Mouse (Mus musculus) lung, embryonic 14.5 days (tissue): Measurements from ENCODE around the gene Shf. TPM values are rescaled to one million over a fixed set of nuclear protein-coding genes. Genes with fewer than 3 reads are reported as not detected.
"Not testable (repeated sequence)": the region's sequence is repeated elsewhere in the genome, so short reads cannot be mapped to it uniquely, and the experiment has no call there.

Source experiments
- ATAC-seq: fragments of 200-750 bp; cut with Nextera tagmentation; 2 replicates; pipeline ENCODE4 v1.8.0; 2017; ENCODE audit warnings: mild to moderate bottlenecking, moderate TSS enrichment, moderate library complexity; ENCODE audit not compliant: insufficient read depth
- DNase-seq: peaks from one replicate; pipeline ENCODE4 v3.0.0-alpha.2; 2015
- H3K27ac ChIP-seq: fragments of 300-500 bp; sonication (generic); 2 replicates; pipeline ENCODE4 v1.5.1; 2014; ENCODE audit warnings: low read depth, mild to moderate bottlenecking, moderate library complexity
- H3K27me3 ChIP-seq: fragments of 300-500 bp; sonication (generic); 2 replicates; pipeline ENCODE4 v1.6.1; 2014; ENCODE audit warnings: low read length, control low read depth; ENCODE audit not compliant: insufficient read depth
- H3K36me3 ChIP-seq: fragments of 300-500 bp; sonication (generic); 2 replicates; pipeline ENCODE4 v1.6.1; 2014; ENCODE audit warnings: control low read depth; ENCODE audit not compliant: insufficient read depth
- H3K4me1 ChIP-seq: fragments of 300-500 bp; sonication (generic); 2 replicates; pipeline ENCODE4 v1.6.1; 2014; ENCODE audit warnings: antibody characterized with exemption, control low read depth; ENCODE audit not compliant: insufficient read depth
- H3K4me2 ChIP-seq: fragments of 300-500 bp; sonication (generic); 2 replicates; pipeline ENCODE4 v1.6.1; 2014; ENCODE audit warnings: mild to moderate bottlenecking
- H3K4me3 ChIP-seq: fragments of 300-500 bp; sonication (generic); 2 replicates; pipeline ENCODE4 v1.5.1; 2014; ENCODE audit warnings: low read depth, low read length
- H3K9ac ChIP-seq: fragments of 300-500 bp; sonication (generic); 2 replicates; pipeline ENCODE4 v1.6.1; 2014
- H3K9me3 ChIP-seq: fragments of 300-500 bp; sonication (generic); 2 replicates; pipeline ENCODE4 v1.6.1; 2016; ENCODE audit warnings: low read depth, low read length, control low read depth
- CTCF ChIP-seq: IDR thresholded peaks from 2 replicates; pipeline ENCODE4 v1.5.1; 2016; ENCODE audit warnings: antibody characterized with exemption, low read depth
- WGBS: fragments of 180-500 bp; shearing (Covaris S2); extraction: QIAGEN DNeasy Blood & Tissue Kit; methylation state at CpG from one replicate; pipeline ENCODE4 v1.1.7; 2014; 5-methylcytosine and 5-hydroxymethylcytosine counted together
- polyA plus RNA-seq: library from polyadenylated mRNA; unstranded; fragments of >200 nt; fragmentation: Nextera tagmentation; extraction: Ambion mirVana; gene quantifications from 2 replicates; pipeline ENCODE4 v1.2.1, GENCODE M21; 2014

The Shf gene
- 3.7 and 5.1 TPM in 2 replicates for polyA plus RNA-seq

DNA sequence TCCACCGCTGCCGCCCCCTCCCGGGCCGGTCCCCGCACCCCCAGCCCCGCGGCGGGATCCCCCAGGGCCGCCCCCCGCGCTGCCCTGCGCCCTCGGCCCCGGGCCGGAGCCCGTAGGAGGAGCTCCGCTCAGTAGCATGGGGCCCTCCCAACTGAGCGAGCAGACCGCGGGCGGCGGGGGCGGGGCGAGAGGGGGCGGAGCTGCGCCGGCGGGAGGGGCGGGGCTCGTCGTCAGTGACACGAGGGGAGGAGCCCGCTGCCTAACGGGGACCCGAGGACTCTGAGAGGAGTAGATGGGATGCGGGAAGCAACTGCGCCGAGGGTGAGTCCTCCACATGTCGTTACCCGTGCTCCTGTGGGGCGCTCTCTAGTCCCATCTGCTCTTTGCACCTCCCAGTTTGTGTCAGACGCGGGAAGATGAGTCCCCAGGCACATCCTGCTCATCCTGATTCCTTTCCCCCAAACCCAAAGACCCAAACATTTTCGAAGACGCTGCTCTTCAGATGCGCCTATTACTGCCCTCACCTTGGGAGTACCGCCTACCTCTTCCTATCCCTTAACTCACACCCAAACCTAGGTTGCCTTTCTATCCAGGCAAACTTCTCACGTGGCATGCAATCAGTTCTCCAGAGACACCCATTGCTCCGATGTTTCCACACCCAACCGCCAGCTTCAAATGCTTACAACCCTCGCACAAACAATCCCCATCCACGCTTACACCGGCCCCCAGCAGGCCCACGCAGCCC lies at the start of gene Shf:
TSS of gene Shf (minus strand) at position 168 of the 745 bp plus-strand sequence.
- Histone ChIP-seq H3K9ac (peak within 1 kb of the TSS; percentile 84), H3K4me1 (peaks cover 12% of the 10 kb centered on the region), H3K4me3 (peak within 1 kb of the TSS; percentile 84), H3K36me3 (no peaks in the 10 kb centered on the region), H3K27me3 (no peaks in the 10 kb centered on the region), H3K27ac (peak within 1 kb of the TSS; percentile 46; the same call in 1 of the 2 replicates), H3K4me2 (peak within 1 kb of the TSS; percentile 88), H3K9me3 (no peaks in the 10 kb centered on the region)
- no peak for TF ChIP-seq CTCF
- DNase-seq (peak; percentile 87), ATAC-seq (peak; percentile 95)
- WGBS, result 1% methylated on average over 46 of the region's 54 CpGs

- DNase-seq (no peak), ATAC-seq (no peak)
- Histone ChIP-seq H3K4me2 (no peak overlapping the region), H3K9ac (no peak overlapping the region), H3K36me3 (no peaks in the 10 kb centered on the region), H3K4me1 (no peaks in the 10 kb centered on the region), H3K9me3 (no peaks in the 10 kb centered on the region), H3K4me3 (no peak overlapping the region), H3K27me3 (no peaks in the 10 kb centered on the region), H3K27ac (no peak overlapping the region)
- TF ChIP-seq CTCF, result no peak
- WGBS, result 74% methylated on average over 7 of the region's 7 CpGs
These were observed 40.0 kb upstream of the Shf start for GRCm38 (mm10) chr2:122408928-122409327.

- Histone ChIP-seq H3K27ac (no peak overlapping the region), H3K9ac (no peak overlapping the region), H3K9me3 (no peaks in the 10 kb centered on the region), H3K4me2 (no peak overlapping the region), H3K4me1 (no peaks in the 10 kb centered on the region), H3K27me3 (no peaks in the 10 kb centered on the region), H3K36me3 (no peaks in the 10 kb centered on the region), H3K4me3 (no peak overlapping the region)
- TF ChIP-seq CTCF, result no peak
- WGBS, result 82% methylated on average over 2 of the region's 2 CpGs
- no peak for ATAC-seq
- DNase-seq, result no peak
These were observed 38.6 kb upstream of the Shf start for GRCm38 (mm10) chr2:122407607-122408006.

- no peak overlapping the region for H3K4me2 ChIP-seq
- no peak for TF ChIP-seq CTCF
- no peaks in the 10 kb centered on the region for H3K4me1 ChIP-seq
- H3K27ac ChIP-seq, result no peak overlapping the region
- H3K36me3 ChIP-seq, result no peaks in the 10 kb centered on the region
- H3K9me3 ChIP-seq, result no peaks in the 10 kb centered on the region
- H3K27me3 ChIP-seq, result no peaks in the 10 kb centered on the region
- H3K9ac ChIP-seq, result no peak overlapping the region
- DNase-seq (no peak), ATAC-seq (no peak)
- no peak overlapping the region for H3K4me3 ChIP-seq
- WGBS, result 82% methylated on average over 1 of the region's 1 CpGs
These were observed 27.2 kb upstream of the Shf start for GRCm38 (mm10) chr2:122396150-122396549.

DNA sequence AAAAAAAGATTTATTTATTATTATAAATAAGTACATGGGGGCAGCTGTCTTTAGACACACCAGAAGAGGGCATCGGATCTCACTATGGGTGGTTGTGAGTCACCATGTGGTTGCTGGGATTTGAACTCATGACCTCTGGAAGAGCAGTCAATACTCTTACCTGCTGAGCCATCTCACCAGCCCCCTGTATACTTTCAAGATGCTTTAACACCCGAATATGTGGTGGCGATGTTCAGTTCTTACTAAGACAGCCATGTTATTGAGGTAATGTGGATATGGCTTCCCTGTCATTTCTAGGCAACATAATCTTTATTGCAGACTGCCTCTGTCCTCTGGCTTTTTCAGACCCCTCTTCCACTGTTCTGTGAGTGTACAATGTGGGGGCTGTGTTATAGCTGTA lies 18.2 kb upstream of the Shf start:
- WGBS, result 86% methylated on average over 3 of the region's 3 CpGs
- not testable (repeated sequence) for DNase-seq, ATAC-seq

DNA sequence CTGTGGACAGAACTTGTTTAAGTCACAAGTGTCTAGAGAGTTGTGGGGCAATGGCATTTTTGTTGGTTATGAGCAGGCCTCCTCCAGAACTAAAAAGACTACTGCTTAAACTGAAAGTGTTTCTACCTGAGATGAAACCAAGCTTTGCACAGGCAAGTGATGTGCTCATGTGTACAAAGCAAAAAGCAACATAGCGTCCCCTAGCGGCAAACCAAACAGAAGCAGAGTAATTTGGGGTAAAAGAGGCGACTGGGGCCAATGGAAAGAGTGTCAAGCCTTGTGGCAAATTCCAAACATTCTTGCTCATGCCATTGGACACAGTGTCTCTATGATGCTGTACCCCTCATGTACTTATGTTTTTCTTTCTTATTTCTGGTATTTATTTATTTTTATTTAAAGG lies 16.1 kb upstream of the Shf start:
- no peak overlapping the region for H3K27ac ChIP-seq
- no peak overlapping the region for H3K4me3 ChIP-seq
- H3K9me3 ChIP-seq, result no peaks in the 10 kb centered on the region
- WGBS, result 29% methylated on average over 3 of the region's 3 CpGs
- no peak overlapping the region for H3K9ac ChIP-seq
- no peaks in the 10 kb centered on the region for H3K4me1 ChIP-seq
- H3K27me3 ChIP-seq, result no peaks in the 10 kb centered on the region
- DNase-seq (no peak), ATAC-seq (no peak)
- H3K4me2 ChIP-seq, result no peak overlapping the region
- H3K36me3 ChIP-seq, result no peaks in the 10 kb centered on the region
- peak; percentile 34; the same call in 1 of the 2 replicates for TF ChIP-seq CTCF

More for the DNA sequence above, 18.2 kb upstream of the Shf start:
- not testable (repeated sequence) for H3K9me3 ChIP-seq, H3K27me3 ChIP-seq, H3K27ac ChIP-seq, H3K4me1 ChIP-seq, H3K9ac ChIP-seq, H3K4me2 ChIP-seq, H3K4me3 ChIP-seq, H3K36me3 ChIP-seq

GRCm38 (mm10) chr2:122382121-122382520 lies 13.2 kb upstream of the Shf start:
- ATAC-seq, result no peak
- Histone ChIP-seq H3K4me3 (no peak overlapping the region), H3K27ac (no peak overlapping the region)

More at GRCm38 (mm10) chr2:122382121-122382520, 13.2 kb upstream of the Shf start:
- no peak for TF ChIP-seq CTCF
- no peak for DNase-seq
- Histone ChIP-seq H3K4me1 (no peaks in the 10 kb centered on the region), H3K4me2 (no peak overlapping the region), H3K9ac (no peak overlapping the region), H3K36me3 (no peaks in the 10 kb centered on the region), H3K9me3 (no peaks in the 10 kb centered on the region), H3K27me3 (no peaks in the 10 kb centered on the region)
- 76% methylated on average over 6 of the region's 6 CpGs for WGBS
